Mouse (Mus musculus) lung, embryonic 15.5 days (tissue): ENCODE measurements around the gene 2310061N02Rik. TPM values are rescaled to one million over a fixed set of nuclear protein-coding genes. Genes with fewer than 3 reads are reported as not detected.
"Not testable (repeated sequence)": the region's sequence is repeated elsewhere in the genome, so short reads cannot be mapped to it uniquely, and the experiment has no call there.

ENCODE experiments used
- ATAC-seq: fragments of 200-750 bp; cut with Nextera tagmentation; 2 replicates; pipeline ENCODE4 v1.8.0; 2017; ENCODE audit warnings: moderate number of reproducible peaks, borderline replicate concordance; ENCODE audit not compliant: low FRiP score, low TSS enrichment; ENCODE audit errors: extremely low read depth
- H3K27ac ChIP-seq: fragments of 300-500 bp; sonication (generic); 2 replicates; pipeline ENCODE4 v1.5.1; 2015; ENCODE audit warnings: moderate library complexity, mild to moderate bottlenecking, inconsistent platforms
- H3K27me3 ChIP-seq: fragments of 300-500 bp; sonication (generic); 2 replicates; pipeline ENCODE4 v1.6.1; 2015; ENCODE audit warnings: inconsistent platforms
- H3K36me3 ChIP-seq: fragments of 300-500 bp; sonication (generic); 2 replicates; pipeline ENCODE4 v1.6.1; 2015; ENCODE audit warnings: inconsistent platforms
- H3K4me1 ChIP-seq: fragments of 300-500 bp; sonication (generic); 2 replicates; pipeline ENCODE4 v1.6.1; 2015; ENCODE audit warnings: inconsistent platforms
- H3K4me2 ChIP-seq: fragments of 300-500 bp; sonication (generic); 2 replicates; pipeline ENCODE4 v1.6.1; 2015; ENCODE audit warnings: inconsistent platforms, mild to moderate bottlenecking, moderate library complexity
- H3K4me3 ChIP-seq: fragments of 300-500 bp; sonication (generic); 2 replicates; pipeline ENCODE4 v1.5.1; 2015; ENCODE audit warnings: mild to moderate bottlenecking, inconsistent platforms
- H3K9ac ChIP-seq: fragments of 300-500 bp; sonication (generic); 2 replicates; pipeline ENCODE4 v1.6.1; 2015; ENCODE audit warnings: inconsistent platforms
- H3K9me3 ChIP-seq: fragments of 300-500 bp; sonication (generic); 2 replicates; pipeline ENCODE4 v1.6.1; 2016; ENCODE audit warnings: inconsistent platforms
- WGBS: fragments of 180-500 bp; shearing (Covaris S2); methylation state at CpG from one replicate; pipeline ENCODE4 v1.1.7; 2015; 5-methylcytosine and 5-hydroxymethylcytosine counted together
- polyA plus RNA-seq: library from polyadenylated mRNA; unstranded; fragments of >200 nt; fragmentation: Nextera tagmentation; extraction: Ambion mirVana; gene quantifications from 2 replicates; pipeline ENCODE4 v1.2.1, GENCODE M21; 2015

Gene 2310061N02Rik
- not detected in 2 replicates for polyA plus RNA-seq

- Histone ChIP-seq H3K4me2 (no peak within 1 kb of the TSS), H3K36me3 (no peaks in the 10 kb centered on the region), H3K9me3 (no peaks in the 10 kb centered on the region), H3K9ac (no peak within 1 kb of the TSS), H3K4me3 (no peak within 1 kb of the TSS), H3K27ac (no peak within 1 kb of the TSS), H3K27me3 (no peaks in the 10 kb centered on the region), H3K4me1 (no peaks in the 10 kb centered on the region)
- ATAC-seq, result no peak
- 81% methylated on average over 10 of the region's 10 CpGs for WGBS
Measured at GRCm38 (mm10) chr16:88707496-88708012, at the start of gene 2310061N02Rik. 2310061N02Rik (minus strand) TSS chr16:88707962.

- not testable (repeated sequence) for ATAC-seq, H3K4me3 ChIP-seq, H3K27ac ChIP-seq, H3K9me3 ChIP-seq, H3K9ac ChIP-seq, H3K4me1 ChIP-seq, H3K27me3 ChIP-seq, H3K4me2 ChIP-seq, H3K36me3 ChIP-seq
- 86% methylated on average over 3 of the region's 3 CpGs for WGBS
Measured at GRCm38 (mm10) chr16:88751535-88751934, 43.8 kb upstream of the 2310061N02Rik start, which contains the start of gene Krtap13. Krtap13 (minus strand) TSS chr16:88751635.

GRCm38 (mm10) chr16:88747943-88748342 lies 40.2 kb upstream of the 2310061N02Rik start:
- H3K4me1 ChIP-seq, result no peaks in the 10 kb centered on the region
- H3K4me3 ChIP-seq, result no peak overlapping the region
- 68% methylated on average over 4 of the region's 4 CpGs for whole genome bisulfite sequencing
- H3K4me2 ChIP-seq, result no peak overlapping the region
- H3K9me3 ChIP-seq, result no peaks in the 10 kb centered on the region
- no peaks in the 10 kb centered on the region for H3K36me3 ChIP-seq
- no peaks in the 10 kb centered on the region for H3K27me3 ChIP-seq
- ATAC-seq, result no peak
- no peak overlapping the region for H3K27ac ChIP-seq
- no peak overlapping the region for H3K9ac ChIP-seq

- ATAC-seq, result no peak
- H3K36me3 ChIP-seq, result no peaks in the 10 kb centered on the region
- 59% methylated on average over 4 of the region's 4 CpGs for WGBS
Measured at GRCm38 (mm10) chr16:88744750-88745340, 37.1 kb upstream of the 2310061N02Rik start.

GRCm38 (mm10) chr16:88735391-88735790 lies 27.6 kb upstream of the 2310061N02Rik start:
- H3K4me3 ChIP-seq, result no peak overlapping the region
- no peaks in the 10 kb centered on the region for H3K27me3 ChIP-seq
- H3K36me3 ChIP-seq, result no peaks in the 10 kb centered on the region
- no peaks in the 10 kb centered on the region for H3K4me1 ChIP-seq
- no peak for ATAC-seq
- no peak overlapping the region for H3K9ac ChIP-seq
- no peaks in the 10 kb centered on the region for H3K9me3 ChIP-seq
- no peak overlapping the region for H3K4me2 ChIP-seq
- H3K27ac ChIP-seq, result no peak overlapping the region
- WGBS, result 37% methylated on average over 2 of the region's 2 CpGs

More at GRCm38 (mm10) chr16:88744750-88745340, 37.1 kb upstream of the 2310061N02Rik start:
- H3K27me3 ChIP-seq, result no peaks in the 10 kb centered on the region
- H3K4me3 ChIP-seq, result no peak overlapping the region
- H3K9ac ChIP-seq, result no peak overlapping the region
- no peaks in the 10 kb centered on the region for H3K9me3 ChIP-seq
- H3K27ac ChIP-seq, result no peak overlapping the region
- H3K4me1 ChIP-seq, result no peaks in the 10 kb centered on the region
- no peak overlapping the region for H3K4me2 ChIP-seq

DNA sequence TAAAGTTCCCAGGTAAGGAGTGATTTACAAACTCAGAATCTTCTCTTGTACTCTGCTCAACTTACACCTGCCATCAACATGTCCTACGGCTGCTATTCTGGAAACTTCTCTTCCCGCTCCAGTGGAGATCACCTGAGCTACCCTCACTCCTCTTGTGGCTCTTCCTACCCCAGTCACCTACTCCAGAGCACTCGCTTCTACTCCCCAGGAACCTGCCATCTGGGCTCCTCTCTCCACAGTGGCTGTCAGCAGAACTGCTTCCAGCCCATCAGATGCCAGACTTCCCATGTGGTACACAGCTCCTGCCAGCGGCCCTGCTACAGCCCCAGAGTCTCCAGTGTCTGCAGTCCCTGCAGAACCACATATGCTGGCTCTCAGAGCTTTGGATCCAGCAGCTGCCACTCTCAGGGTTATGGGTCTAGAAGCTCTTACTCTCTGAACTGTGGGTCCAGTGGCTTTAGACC lies 21.1 kb upstream of the 2310061N02Rik start, which contains the start of gene Krtap13-1:
TSS of gene Krtap13-1 (plus strand) at position 51 of the 464 bp plus-strand sequence.
- no peaks in the 10 kb centered on the region for H3K36me3 ChIP-seq
- H3K4me2 ChIP-seq, result no peak within 1 kb of the TSS
- no peak for ATAC-seq
- WGBS, result 77% methylated on average over 4 of the region's 4 CpGs
- H3K9me3 ChIP-seq, result no peaks in the 10 kb centered on the region
- no peak within 1 kb of the TSS for H3K9ac ChIP-seq
- H3K27me3 ChIP-seq, result no peaks in the 10 kb centered on the region
- no peak within 1 kb of the TSS for H3K4me3 ChIP-seq
- H3K27ac ChIP-seq, result no peak within 1 kb of the TSS
- H3K4me1 ChIP-seq, result no peaks in the 10 kb centered on the region

DNA sequence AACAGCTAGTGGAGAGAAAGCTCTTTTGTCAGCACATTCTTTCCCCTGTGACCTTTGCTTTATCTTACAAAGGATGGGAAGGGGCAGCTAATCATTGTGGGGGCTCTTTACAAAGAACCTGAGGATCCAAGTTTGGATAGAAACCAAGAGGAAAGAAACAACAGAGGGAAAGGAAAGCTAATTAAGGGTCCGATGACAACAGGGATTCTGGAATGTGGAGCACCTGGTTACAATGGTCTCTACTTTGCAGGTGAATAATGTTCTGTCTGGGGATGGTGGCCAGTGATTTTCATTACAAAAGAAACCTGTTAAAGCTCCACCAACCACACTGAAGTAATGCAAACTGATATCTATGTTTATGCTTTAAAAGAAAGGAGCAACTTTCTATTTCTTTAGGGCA lies 12.3 kb upstream of the 2310061N02Rik start:
- Histone ChIP-seq H3K4me1 (no peaks in the 10 kb centered on the region), H3K9ac (no peak overlapping the region), H3K9me3 (no peaks in the 10 kb centered on the region), H3K27ac (no peak overlapping the region), H3K36me3 (no peaks in the 10 kb centered on the region), H3K27me3 (no peaks in the 10 kb centered on the region), H3K4me2 (no peak overlapping the region), H3K4me3 (no peak overlapping the region)
- WGBS, result 41% methylated on average over 1 of the region's 1 CpGs
- no peak for ATAC-seq

DNA sequence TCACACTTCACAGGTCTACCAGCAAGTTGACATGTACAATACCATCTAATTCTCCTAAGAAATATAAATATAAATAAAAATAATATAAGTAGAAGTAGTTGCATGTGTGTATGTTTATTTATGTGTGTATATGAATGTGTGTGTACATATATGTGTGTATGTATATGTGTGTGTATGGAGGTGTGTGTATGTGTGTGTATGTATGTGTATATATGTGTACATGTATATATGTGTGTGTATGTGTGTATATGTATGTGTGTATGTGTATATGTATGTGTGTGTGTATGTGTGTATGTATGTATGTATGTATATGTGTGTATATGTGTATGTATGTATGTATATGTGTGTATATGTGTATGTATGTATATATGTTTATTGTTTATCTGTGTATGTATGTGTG lies 8.8 kb upstream of the 2310061N02Rik start:
- Histone ChIP-seq H3K27me3 (no peaks in the 10 kb centered on the region), H3K4me2 (no peak overlapping the region), H3K9me3 (no peaks in the 10 kb centered on the region), H3K9ac (no peak overlapping the region), H3K27ac (no peak overlapping the region), H3K36me3 (no peaks in the 10 kb centered on the region), H3K4me1 (no peaks in the 10 kb centered on the region), H3K4me3 (no peak overlapping the region)
- no peak for ATAC-seq

- Histone ChIP-seq H3K4me2 (no peak overlapping the region), H3K36me3 (no peaks in the 10 kb centered on the region), H3K9me3 (no peaks in the 10 kb centered on the region), H3K9ac (no peak overlapping the region), H3K27ac (no peak overlapping the region), H3K4me3 (no peak overlapping the region), H3K4me1 (no peaks in the 10 kb centered on the region), H3K27me3 (no peaks in the 10 kb centered on the region)
- no peak for ATAC-seq
- 80% methylated on average over 6 of the region's 6 CpGs for WGBS
Measured at GRCm38 (mm10) chr16:88711245-88711644, 3.5 kb upstream of the 2310061N02Rik start.

DNA sequence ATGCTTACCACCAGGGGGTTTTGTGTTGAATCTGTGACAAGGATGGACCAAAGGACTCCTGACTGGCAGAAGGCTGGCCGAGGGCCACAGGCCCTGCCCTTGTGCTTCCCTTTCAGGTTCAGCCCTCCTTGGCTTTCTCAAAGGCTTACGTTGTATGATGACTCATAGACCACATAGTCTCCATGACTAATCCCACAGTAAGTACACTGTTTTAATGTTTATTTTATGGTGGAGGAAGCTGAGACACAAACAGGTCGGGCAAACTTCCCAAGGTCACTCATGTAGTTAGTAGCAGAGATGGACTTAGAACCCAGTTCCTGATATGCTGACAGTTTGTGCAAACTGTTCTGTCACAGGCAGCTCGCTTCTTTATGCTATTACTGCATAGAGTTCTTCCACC lies 3.0 kb upstream of the 2310061N02Rik start:
- Histone ChIP-seq H3K27ac (no peak overlapping the region), H3K4me3 (no peak overlapping the region), H3K27me3 (no peaks in the 10 kb centered on the region), H3K9ac (no peak overlapping the region), H3K4me2 (no peak overlapping the region), H3K9me3 (no peaks in the 10 kb centered on the region), H3K4me1 (no peaks in the 10 kb centered on the region), H3K36me3 (no peaks in the 10 kb centered on the region)
- ATAC-seq, result no peak
- WGBS, result 63% methylated on average over 4 of the region's 4 CpGs

DNA sequence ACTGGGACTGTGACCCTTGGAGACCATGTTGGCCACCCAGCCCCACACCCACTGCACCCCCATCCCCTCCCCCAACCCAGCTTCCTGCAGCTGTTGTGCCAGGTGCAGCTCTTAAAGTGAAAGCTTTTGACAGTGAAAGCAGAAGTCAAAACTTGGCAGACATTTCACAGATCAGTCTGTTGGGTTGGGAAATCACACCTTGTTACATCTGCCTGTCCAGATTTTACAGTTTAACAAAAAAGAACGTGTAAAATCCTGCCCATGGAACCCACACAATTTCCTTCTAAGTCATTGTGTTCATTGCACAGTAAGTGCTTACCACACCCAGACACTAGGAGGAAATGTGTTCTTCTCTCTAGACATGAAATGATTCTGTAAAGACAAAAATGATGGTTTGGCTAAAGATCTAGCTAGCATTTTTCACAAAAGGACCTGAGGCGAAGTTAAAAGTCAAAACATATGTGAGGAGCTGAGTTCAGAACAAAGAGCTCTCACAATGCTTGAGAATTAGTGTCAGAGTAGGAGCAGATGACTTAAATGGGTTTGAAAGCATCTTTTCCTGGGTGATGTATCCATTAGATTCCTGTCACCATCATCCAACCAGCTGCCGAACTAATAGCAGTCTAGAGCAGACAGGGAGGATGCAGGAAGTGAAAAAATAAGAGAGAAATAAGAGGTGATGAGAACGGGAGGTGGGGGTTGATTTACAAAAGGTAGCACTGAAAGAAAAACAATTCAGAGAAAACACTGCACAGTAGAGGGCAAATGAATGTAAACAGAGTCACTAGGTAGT lies 6.5 kb downstream of the 2310061N02Rik start:
- WGBS, result 38% methylated on average over 4 of the region's 4 CpGs
- Histone ChIP-seq H3K4me3 (no peak overlapping the region), H3K27ac (no peak overlapping the region), H3K4me1 (no peaks in the 10 kb centered on the region), H3K36me3 (no peaks in the 10 kb centered on the region), H3K4me2 (no peak overlapping the region), H3K9ac (no peak overlapping the region), H3K27me3 (no peaks in the 10 kb centered on the region), H3K9me3 (no peaks in the 10 kb centered on the region)
- no peak for ATAC-seq

GRCm38 (mm10) chr16:88696256-88696655 lies 11.5 kb downstream of the 2310061N02Rik start:
- Histone ChIP-seq H3K36me3 (no peaks in the 10 kb centered on the region), H3K9ac (no peak overlapping the region), H3K27ac (no peak overlapping the region), H3K4me1 (no peaks in the 10 kb centered on the region), H3K4me3 (no peak overlapping the region), H3K9me3 (no peaks in the 10 kb centered on the region), H3K27me3 (no peaks in the 10 kb centered on the region), H3K4me2 (no peak overlapping the region)
- no peak for ATAC-seq
- WGBS, result 78% methylated on average over 4 of the region's 4 CpGs
